Mouse (Mus musculus): ENCODE data around the gene Dync1i1.

Gene Dync1i1

DNA sequence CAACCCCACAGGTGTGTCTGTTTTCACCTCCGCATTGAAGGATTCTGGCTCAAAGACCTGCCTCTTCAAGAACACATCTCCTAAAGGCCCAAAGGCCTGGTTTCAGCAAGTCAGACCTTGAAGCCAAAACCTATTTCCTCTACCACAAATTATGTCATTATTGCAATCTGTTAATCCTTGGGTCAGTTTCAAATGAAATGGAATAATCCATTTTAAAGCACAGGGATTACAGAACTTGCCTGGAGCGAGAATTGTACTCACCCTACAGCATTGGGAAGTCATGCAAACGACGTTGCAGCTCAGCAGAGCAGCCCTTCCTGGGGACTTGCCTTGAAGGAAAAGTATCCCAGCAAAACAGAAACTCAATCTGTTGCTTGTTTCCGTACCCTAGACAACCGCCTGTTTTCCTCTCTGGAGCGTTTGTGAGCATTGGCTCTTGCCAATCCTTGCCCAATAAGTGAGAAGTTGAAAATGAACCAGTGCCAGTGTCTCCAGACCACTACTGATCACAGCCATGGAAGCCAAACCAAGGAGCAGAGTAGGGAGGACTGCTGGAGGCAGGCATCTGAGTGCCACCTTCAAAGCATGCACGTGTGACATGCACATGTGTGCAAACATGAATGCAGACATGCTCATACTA is 241.5 kb downstream of the Dync1i1 start:
- DNase-seq (ENCODE audit: low read depth, low spot score): no peak

DNA sequence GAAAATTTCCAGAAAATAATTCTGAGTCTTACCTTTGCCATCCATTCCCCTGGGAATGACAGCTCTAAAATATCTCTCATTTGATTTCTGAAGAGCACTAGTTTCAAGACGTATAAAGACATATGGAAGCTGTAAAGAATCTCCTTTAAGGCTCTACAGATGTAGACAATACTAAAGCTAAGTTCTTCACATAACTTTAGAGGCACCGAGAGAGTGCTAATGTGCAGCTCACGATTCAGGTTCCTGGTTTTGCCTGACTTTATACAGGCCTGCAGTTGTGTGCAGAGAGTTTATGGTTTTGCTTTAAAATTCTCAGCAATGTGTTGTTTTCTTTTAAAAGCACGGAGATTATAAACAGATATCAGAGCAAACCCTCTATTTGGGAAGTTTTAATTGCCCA is 242.1 kb downstream of the Dync1i1 start:
- no peak for DNase-seq (ENCODE audit: low read depth, low spot score)

DNA sequence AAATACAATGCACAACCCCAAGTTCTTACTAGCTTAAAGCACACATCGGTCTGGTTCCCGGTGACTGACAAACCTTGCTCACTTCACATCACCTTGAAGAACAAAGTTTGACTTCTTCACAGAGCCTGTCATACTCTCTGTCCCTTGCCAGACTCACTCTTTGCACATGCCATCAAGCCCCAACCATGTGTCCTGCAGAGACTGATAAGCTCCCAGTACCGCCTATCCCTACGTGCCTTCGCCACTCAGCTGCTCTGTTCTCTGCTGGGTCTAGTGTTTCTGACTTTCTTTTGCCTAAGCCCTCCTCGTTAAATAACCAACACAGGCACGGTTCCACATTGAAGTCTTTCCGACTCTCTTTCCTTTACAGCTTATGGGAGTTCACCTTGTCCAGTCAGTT is 244.2 kb downstream of the Dync1i1 start:
- DNase-seq (ENCODE audit: low read depth, low spot score): no peak

DNA sequence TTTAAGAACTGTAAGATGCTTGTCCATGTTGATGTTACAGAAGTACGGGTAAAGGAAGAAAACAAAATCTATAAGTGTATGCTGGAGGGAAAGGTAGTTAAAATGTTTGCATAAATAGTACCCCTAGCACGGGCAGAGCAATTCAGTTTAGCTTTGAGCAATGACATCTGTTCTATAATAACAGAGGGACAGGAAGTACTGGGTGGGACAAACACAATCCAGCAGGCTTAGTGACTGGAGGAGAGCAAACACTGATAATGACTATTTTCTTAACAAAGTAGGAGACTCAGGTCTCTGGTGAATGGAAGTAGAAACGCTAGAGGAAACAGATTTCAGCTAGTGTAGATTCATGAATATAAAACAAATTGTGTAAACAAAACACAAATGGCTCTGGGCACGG is 250.8 kb downstream of the Dync1i1 start:
- DNase-seq (ENCODE audit: low read depth, low spot score): no peak

DNA sequence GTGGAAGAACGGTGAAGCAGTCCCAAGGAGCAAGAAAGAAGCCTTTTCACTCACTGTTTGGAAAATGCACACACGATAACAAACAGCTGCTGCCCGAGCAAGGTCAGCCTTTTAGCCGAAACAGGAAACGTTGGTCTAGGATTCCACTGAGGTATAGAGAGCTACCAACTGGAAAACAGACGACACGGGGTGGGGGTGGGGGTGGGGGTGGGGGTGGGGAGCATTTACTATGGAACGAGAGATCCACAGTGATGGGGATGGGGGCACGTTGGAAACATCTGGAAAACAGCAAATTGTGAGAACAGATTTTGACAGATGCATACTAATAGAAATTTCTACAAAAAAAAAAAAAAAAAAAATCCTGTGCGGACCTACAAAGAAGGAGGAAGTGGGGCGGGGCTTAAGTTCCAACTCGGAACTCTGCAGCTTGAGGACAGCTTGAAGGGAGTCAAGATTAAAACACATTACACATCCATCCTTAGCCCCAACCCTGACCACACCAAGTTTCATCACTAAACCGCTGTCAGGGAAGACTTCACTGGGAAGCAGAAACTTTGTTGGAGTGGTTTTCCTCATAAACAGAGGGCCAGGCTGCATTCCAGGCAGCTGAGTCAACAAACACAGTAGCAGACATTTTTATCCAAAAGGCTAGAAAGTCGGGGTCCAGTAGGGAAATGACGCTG is 251.9 kb downstream of the Dync1i1 start:
- no peak for DNase-seq (ENCODE audit: low read depth, low spot score)

DNA sequence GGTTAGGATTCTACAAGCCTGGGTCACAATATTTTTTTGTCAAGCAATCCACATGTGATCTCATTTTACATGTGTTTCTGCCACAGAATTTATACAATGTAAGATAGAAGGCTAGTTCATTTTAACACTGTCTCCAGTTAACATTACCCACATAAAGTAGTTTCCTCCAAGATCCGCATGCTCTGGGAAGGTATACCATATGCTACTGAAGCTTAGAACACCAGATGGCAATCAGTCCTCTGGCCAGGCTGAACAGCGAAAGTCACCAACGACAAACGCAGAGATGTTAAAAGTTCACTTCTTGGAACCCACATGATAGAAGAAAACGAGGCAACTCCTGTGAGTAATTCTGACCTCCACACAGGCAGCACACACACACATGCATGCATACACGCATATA is 265.8 kb downstream of the Dync1i1 start:
- DNase-seq (ENCODE audit: low read depth, low spot score): no peak

DNA sequence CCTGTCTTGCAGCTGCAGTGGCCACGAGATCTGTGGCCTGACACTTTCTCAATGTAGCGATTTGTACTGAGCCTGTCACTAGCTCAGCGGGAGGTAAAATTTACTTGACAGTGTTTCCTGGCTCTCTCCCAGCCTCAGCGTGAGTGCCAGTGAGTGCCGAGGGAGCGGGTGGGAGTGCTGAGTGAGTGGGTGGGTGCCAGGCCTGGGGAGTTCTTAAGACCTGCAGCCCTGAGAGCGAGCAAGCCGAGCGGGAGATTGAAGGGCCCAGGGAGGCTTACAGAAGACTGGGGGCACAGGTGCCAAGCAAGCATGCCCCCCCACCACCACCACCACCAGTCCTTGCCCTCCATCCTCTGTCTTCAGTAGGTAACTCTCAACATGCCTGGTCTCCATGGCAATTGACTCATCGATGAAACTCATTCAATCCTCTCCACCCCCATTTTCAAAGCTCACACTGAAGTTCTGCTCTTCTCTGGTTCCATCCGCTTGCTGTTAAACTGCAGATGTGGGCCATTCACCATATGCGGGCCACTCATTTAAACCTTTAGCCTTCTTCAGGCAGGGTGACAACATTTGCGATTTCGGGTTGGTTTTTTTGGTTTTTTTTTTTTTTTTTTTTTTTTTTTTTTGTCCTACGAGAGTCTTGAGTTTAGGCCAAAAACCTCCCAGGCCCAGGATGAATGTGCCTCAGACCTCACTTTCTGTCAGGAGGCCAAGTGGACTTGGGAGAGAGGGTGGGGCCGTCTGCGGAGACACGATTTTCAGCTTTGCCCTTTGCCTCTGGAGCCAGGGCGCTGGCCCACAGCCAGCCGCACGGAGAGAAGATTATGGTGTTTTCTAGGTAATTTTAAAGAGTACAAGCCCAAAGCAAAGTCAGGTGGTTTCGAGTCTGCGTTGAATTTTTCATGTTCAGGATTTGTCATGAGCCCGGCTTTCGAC is 266.6 kb downstream of the Dync1i1 start:
- DNase-seq (ENCODE audit: low read depth, low spot score): no peak

DNA sequence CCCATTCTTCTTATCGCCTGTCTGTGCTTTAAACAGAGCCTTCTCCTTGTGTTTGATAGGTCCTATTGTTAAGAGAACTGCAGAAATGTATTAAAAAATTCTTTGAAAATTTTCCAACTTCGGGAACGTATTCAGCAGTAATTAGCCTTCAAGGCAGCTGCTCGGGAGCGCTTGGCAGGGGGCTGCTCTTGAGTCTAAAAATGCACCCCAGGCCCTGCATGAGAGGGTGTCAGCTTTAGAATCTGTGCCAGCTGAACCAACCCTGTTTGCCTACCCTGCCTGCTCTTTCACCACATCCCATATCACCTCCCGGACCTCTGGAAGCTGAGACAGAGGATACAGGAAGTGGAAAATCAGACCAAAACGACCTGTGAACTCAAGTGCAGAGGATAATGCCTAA is 267.6 kb downstream of the Dync1i1 start:
- DNase-seq (ENCODE audit: low read depth, low spot score): no peak

DNA sequence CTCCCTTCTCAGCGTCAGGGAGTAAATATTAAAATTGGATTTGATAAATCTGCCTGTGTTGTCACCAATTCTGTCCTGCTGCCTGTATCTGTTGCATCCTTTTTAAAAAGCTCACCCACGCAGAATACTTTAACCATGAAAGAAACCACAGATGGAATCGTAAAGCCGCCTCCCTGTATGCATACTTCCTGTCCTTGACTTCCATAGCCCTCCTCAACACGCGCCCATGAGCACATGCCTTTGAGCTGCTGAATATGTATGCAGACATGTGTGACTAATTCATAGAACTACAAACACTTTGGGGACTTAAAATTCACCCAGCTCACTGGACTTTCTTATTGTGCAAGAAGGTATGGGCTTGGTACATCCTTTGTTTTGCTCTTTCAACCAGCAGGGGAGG is 272.1 kb downstream of the Dync1i1 start:
- DNase-seq (ENCODE audit: low read depth, low spot score): no peak

DNA sequence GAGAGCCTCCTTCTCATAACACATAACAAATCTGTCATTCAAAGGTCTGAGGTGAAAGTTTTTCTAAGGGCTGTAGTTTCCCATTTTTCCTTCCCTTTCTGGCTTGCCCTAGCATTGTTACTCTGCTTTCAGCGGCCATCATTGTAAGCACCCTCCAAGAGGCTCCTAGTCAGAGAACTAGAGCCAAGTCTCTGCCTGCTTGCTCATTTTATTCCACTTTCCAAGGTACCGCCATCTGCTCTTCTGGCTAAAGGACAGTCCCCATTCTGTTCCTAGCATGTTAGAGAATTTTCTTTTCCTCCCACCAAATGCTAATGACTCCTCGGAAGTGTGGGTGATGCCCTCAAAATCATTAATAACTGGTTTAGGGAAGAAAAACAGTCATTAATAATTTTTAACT is 276.6 kb downstream of the Dync1i1 start:
- DNase-seq (ENCODE audit: low read depth, low spot score): no peak

DNA sequence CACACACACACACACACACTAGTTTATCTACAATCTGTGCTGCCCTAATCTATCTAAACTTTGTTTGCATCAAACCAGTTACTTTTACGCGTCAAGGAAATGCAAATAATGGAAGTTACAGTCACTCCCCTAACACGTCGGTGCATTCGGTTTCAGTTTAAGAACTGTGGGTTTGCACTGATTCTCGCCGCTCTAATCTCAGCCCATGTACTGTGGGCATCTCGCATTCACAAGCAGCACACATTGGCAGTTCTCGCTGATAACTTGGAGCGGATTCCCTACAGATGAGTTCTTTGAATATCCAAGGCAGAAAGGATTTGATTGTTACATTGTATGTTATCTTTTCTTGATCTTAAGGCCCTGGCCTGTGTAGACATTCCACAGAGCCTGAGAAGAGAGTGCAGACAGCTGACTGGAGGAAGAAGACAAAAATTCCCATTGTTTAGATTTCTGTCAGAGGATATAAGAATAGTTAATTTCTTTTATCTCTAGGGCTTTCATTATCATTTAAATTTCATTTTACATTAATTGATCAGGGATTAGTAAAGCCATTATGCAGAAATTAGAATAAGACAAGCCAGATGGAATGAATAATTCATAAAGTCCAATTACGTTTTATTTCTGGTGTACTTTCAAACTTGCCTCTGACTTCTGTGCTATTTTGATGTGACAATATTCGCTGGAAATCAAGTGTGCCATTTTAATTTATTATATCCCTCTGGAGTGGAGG is 279.5 kb downstream of the Dync1i1 start:
- no peak for DNase-seq (ENCODE audit: low read depth, low spot score)

DNA sequence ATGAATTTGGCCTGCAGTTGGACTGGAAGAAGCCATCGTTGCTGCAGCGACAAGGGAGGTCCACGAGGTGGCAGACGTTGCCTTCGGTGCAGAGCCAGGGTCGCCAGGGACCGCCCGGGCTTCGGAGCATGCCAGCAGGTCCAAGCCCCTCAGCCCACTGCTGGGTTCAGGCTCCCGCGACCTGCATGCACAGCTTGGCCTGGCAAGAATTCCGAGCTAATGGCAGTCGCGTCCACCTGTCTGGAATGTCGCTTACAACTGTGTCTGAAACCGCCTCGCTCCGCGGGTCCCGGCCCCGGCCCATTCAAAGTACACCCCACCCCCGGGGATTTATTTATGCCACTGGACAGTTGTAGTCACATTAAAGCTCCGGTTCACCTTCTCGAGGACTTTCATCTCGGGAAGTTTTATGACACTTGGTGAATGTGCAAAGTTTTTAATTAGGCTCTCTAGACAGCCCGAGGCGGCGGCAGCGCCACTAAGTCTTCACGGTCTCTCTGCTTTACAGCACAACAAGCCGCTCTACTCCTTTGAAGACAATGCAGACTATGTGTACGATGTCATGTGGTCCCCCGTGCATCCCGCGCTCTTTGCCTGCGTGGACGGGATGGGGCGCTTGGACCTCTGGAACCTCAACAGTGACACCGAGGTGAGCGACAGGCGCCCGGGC is 280.5 kb downstream of the Dync1i1 start:
- DNase-seq (ENCODE audit: low read depth, low spot score): no peak

DNA sequence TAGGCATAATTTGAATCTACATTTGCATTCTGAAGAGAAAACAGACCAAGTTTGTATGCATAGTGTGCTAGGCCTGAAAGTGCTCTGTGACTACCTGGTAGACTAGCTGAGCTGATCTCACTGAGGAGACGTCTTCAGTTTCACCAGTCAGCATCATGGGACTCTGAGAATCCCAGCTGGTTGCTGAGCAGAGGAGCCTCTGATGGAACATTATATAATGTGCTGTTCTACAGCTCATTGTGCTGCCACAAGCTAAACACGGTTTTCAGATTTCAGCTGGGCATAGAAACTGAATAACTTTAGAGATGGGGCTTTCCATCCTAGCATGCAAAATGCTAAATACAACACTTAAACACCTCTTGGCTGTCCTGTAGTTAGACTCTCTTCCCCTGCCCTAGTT is 285.9 kb downstream of the Dync1i1 start:
- no peak for DNase-seq (ENCODE audit: low read depth, low spot score)

DNA sequence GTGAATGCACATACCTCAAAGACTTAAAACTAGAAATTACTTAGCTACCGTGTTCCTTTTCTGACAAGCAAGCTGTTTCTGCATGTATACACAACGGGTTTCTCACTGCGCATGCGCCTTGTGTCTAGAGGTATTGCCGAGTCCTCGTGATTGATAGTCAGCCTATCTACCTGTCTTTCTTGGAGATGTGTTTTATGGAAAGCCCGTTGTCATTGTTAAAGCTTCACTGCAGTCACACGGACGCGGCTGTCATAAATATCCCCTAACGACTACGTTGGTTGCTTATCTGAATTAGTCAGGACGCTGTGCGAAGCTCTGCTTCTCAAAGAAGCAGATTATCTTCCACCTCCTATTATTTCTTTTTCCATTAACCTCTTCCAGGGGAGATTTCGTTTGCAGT is 290.2 kb downstream of the Dync1i1 start:
- no peak for DNase-seq (ENCODE audit: low read depth, low spot score)

DNA sequence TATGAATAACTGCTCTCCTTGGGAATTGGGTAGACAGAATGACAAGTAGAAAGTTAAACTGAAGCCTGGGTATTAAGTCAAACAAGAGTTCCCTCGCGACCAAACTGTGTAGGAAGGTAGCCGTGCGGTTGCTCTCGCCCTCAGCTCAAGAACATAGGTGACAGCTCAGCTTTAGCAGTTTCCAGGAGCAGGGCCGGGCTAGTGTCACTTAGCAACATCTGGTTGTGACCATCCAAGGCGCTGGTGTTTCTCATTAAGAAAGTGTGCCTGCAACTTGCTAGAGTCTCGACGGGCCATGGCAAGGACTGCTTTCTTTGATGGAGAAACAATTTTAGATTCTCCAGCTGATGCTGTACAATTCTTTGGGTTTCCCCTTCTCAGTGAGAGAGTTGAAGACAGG is 291.5 kb downstream of the Dync1i1 start:
- no peak for DNase-seq (ENCODE audit: low read depth, low spot score)

DNA sequence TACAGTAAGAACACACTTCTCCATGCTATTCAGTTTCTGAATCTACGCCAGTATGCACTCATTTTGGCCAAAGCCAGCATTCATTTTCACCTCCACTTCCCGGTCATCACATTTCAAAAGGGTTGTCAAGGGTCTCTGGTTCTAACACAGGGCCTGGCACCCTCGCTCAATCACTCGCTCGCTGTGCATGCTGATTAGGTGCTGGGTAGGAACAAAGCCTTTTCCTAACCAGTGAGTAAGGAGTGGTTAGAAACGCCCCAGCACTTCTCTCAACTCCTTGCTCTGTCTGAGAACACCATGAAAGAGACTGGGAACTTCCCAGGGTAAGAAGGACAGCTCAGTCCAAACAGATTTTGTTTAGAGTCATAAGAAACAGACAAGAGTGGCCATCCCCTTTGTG is 298.5 kb downstream of the Dync1i1 start:
- DNase-seq (ENCODE audit: low read depth, low spot score): no peak

DNA sequence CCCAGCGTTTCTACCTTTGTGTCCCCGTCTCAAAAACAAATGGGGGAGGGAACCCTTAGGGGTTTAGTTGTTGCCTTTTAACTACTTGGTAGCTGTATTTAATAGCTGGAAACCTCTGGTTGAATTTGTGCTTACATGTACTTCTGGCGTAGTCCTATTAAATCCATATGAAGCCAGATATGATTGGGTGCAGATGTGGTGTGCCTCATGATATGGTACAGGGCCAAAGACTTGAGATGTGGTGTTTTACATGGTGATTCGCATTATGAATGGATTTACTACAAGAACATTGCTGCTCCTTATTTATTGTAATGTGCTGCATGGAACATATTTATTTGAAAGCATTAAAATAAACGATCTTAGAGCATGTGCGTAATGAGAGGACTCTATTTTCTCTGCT is 302.2 kb downstream of the Dync1i1 start:
- no peak for DNase-seq (ENCODE audit: low read depth, low spot score)

DNA sequence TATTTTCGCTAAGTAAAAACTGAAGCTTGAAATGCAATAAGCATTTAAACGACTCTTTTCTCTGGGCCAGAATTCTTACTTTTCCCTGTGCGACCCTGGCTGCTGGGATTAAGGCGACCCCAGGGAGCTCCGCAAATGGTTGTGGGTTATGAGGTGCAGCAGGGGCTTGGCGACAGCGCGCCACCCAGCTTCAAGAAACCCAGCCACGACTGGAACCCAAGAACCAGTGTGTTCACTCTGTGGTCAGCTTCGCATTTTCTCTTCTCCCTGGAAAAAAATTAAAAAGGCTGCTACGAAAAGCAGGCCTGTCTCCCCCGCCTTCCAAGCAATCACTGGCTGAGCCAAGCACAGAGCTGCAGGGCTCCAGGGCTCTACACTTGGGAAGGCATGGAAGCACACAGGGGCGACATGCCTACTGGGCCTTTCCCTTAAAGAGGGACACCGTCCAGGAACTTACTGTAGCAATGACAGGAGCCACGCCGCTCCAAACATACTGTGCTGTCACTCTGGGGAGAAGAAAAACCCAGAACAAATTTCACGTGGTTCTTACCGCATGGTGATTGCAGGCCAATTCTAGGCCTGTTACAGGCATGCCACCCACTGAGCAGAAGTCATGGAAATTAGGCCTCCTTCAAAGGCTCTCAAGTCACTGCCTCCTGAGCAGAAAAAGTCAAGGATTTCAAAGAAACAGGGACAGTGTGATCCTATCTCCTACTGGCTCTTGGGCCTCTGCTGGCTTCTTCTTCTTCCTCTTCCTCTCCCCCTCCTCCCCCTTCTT is 313.5 kb downstream of the Dync1i1 start:
- DNase-seq (ENCODE audit: low read depth, low spot score): no peak

DNA sequence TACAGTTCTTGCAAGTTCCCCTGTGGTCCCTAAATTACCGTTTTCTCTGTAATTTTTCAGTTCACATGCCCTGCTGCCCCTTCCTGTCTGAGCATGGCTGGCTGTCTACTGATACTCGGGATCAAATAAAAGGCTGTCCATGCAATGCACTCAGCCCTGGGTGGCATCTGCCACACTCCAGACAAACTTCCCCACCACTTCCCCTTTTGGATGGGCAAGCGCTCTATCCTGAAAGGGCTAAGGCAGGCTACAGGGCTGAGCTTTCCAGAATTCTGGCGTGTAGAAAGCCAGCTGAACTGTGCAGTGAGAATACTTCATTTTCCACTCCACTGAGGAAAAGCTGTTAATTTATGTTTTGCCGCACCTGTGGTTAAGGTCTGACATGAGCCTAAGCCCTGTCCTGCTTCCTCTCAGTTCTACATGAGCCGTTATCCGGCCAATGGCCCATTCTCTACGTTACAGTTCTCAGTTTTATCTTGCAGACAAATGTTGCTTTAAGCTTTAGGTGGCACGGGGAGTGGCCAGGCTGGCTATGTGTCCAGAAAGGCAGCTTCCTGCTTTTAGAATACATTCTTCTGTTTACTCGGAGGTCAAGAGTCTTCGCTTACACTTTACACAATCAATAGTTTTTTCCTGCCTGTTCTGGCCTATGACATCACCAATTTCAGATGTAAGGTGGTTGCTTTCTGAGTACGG is 321.4 kb downstream of the Dync1i1 start:
- no peak for DNase-seq (ENCODE audit: low read depth, low spot score)

DNA sequence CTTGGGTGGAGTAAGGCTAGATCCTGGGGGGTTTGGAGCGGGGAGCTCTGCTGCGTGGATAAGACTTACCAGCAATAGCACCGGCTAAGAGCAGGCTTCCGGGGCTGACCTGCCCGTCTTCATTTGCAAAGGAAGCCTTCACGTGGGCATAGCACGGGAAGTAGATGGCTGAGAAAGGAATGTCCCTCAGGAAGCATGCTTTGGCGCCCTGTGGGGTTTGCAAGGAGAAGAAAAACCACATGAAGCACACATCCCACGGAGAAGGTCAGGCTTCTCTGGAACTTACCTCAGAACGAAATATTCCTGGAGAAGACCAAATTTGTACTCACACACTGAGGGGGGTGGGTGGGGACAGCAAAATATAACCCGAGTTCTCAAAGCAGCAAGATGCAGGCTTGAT is 327.3 kb downstream of the Dync1i1 start:
- no peak for DNase-seq (ENCODE audit: low read depth, low spot score)
